Mouse (Mus musculus): Measurements from ENCODE around the gene Oscar.
A peak's percentile ranks its signal among the peaks of the same experiment; 100 is the strongest.

DNA sequence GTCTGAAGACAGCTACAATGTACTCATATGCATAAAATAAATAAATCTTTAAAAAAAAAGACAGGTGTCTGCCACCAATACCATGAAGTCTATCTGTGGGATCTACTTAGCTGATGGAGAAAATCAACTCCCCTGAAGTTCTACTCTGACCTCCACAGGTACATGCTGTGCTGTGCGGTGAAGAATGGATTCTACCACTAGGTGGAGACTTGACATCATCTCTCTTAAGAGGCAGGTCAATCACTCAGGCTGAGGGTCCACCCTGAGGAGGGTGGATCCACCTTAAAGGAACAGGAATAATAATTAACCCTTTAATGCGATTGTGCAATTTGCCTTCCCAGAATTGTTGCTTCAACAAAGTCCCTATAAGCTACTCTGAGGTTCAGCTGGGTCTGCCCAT is 9.2 kb downstream of the Oscar start:
- TF ChIP-seq EP300 (IDR thresholded peaks at IDR 0.05; ENCODE audit: low read depth) (no peak), CTCF (IDR thresholded peaks at IDR 0.05; ENCODE audit: low read depth) (peak; percentile 75)
